Mouse (Mus musculus): ENCODE results near the gene Eya3.
A peak's percentile ranks its signal among the peaks of the same experiment; 100 is the strongest.
"Not testable (repeated sequence)": the region's sequence is repeated elsewhere in the genome, so short reads cannot be mapped to it uniquely, and the experiment has no call there.

Eya3 gene

DNA sequence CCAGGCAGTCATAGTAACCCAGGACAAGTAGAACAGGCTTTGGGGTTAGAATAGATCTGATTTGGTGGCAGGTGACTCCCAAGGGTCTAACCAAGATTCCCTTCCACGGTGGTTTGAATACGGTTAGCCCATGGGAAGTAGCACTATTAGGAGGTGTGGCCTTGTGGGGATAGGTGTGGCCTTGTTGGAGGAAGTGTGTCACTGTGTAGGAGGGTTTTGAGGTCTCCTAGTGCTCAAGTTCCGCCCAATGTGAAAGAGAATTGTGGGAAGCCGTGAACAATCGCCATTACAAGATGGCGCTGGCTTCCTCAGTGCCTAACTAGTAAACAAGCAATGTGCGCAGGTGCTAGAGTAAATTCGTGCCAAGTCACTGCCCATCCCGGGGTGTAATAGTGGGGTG, 98.4 kb downstream of the Eya3 start:
- DNase-seq (ENCODE audit: low read depth, low spot score): not testable (repeated sequence)

DNA sequence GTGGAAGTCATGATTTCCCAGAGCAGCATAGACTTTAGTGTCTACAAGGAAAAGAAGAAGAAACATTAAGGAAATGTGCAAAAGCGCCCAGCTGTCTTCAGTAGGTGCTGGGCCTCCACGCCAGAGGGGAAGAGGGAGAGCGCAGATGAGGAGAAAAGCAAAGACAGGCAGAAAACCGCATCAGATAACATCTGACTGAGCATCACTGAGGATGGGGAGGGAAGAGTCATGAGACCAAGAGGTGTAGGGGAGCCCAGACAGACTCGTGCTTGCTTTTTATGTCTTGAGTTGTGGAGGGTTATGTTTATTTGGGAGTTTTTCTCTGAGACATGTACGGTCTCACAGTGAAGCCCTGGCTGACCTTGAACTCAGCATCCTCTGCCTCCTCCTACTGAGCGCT, 102.7 kb downstream of the Eya3 start:
- no peak for DNase-seq (ENCODE audit: low read depth, low spot score)

DNA sequence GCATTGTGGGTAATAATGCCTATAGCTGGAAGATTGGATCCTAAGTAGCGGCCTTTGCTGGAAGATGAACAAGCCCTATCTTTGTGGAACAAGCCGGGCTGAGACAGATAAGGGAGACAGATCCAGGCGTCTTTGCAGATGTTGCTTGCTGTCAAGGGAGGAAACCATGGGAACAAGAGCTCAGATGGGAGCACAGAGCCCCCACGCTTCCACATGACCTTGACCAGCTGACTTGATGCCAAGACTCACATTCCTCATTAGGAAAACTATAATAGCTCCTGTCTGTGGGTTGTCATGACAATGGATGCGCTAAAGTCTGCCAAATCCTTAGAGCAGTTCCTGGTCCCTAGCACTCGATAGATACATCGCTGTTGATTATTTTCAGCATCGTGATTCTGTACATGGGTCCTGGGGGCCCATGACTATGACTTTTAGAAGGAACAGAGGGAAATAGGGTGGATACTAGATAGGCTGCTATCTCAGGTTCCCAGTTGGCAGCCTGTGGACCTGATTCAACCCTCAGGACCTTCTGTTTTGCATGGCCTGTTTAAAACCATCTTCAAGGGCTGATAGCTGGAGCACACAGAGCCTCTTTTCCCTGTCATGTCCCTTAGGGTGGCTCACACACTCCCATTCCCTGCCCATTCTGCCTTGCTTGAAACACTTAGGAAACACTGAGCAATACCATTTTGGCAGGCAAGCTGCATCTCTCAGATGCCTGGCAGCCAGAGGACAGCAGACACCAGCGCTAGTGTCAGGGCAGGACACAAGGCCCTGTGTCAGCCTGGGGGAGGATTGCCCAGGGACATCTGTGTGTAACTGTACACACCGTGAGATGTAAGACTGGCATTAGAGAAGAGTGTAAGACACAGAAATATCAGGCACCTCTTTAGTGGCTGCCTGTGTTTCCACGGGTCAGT, 105.5 kb downstream of the Eya3 start:
- peak; percentile 47 for DNase-seq (ENCODE audit: low read depth, low spot score)

DNA sequence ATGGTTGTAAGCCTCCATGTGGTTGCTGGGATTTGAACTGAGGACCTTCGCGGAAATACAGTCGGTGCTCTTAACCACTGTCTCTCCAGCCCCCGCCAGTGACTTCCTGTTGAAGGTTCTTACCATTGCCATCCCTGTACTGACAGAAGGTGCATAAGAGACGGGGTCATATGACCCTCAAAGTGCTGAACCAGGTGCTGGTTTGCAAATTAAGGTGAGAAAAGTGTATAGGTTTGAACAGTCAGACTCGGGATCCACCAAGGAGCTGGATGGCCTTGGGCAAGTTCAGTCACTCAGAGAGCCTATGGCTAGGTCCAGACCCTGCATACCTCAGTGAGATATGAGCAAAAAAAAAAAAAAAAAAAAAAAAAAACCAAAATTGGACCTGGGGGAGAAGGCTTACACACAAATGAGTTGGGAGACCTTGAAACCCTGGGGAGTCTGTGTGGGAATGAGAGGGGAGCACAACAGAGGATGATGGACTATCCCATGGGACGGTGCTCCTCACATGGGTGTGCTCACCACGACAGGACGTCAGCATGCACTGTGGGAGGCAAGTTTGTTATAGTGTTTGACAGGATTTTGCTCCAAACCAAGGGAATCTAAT, 108.2 kb downstream of the Eya3 start:
- DNase-seq (ENCODE audit: low read depth, low spot score): no peak

DNA sequence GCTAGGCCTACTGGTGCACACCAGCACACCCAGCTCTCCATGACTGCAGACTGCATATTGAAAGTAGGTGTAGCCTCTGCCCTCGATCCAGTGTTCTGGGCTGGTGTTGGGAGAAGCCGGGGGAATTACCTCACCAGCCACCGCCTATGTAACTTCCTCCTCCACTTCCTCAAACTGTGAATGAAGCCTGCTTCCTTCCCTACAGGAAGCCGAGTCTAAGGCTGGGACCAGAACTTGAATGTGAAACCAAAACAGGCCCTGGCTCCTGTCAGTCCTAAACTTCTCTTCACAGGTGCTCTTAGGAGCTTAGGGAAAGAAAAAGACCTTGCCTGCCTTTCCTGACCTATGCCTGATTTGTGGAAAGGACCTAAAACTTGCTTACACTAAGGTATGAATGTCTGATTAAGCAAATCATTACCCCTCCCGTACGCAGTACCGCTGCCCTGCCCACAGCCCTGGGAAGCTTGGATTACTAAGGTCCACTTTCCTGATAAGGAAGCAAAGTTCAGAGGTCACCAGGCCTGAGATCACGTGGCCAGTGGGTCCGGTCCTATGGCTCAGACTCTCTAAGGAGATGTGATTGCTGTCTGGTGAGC, 109.0 kb downstream of the Eya3 start:
- peak; percentile 37 for DNase-seq (ENCODE audit: low read depth, low spot score)

DNA sequence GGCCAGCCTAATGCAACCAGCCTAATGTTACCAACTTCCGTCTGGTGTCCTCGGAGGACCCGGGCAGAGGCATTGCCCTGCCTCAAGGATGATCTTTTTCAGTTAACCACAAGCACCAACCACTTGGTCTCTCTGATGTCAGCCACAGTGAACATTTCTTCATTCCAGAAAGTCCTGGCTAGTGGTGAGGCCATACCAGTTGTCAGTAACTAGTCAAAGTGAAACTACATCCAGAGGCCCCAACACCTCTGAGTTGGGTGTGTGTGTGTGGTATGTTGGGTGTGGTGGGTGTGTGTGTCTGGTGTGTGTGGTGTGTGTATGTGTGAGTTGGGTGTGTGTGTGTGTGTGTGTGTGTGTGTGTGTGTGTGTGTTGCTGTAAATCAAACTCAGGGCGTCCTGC, 110.0 kb downstream of the Eya3 start:
- DNase-seq (ENCODE audit: low read depth, low spot score): no peak

DNA sequence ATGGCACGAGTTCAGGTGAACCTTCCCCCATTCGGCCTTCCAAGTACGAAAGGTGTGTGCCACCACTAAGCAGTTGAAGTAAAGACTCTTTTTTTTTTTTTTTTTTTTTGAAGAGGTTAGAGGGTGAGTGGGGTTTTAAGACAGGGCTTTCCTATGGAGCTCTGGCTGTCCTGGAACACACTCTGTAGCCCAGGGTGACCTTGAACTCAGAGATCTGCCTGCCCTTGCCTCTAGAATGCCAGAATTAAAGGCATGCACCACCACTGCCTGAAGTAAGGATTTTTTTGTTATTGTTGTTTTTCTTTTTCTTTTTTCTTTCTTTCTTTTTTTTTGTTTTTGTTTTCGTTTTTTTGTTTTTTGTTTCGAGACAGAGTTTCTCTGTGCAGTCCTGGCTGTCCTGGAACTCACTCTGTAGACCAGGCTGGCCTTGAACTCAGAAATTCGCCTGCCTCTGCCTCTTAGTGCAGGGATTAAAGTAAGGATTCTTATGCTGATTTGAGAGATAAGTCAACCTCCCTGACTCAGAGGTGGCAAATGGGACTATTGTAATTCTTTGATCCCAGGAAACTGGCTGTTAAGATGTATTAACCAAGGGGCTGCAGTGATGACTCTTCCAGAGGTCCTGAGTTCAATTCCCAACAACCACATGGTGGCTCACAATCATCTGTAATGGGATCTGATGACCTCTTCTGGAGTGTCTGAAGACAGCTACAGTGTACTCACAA, 110.6 kb downstream of the Eya3 start:
- no peak for DNase-seq (ENCODE audit: low read depth, low spot score)

DNA sequence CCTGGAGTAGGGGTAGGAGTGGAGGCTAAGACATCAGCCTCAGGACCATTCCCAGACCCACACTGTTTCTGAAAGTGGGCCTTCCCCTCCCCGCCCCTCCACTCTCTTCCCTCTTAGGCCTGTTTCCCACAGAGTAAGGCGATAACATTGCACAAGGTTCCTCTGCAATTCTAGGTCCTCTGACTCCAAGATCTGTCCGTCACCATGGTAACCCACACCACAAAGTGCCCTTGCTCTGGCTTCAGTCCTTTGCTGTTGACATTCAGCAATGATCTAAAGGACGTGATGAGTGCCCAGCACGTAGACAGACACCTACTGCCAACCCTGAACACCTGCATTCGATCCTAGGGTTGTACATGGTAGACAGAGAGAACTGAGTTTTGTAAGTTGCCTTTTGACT, 114.2 kb downstream of the Eya3 start:
- no peak for DNase-seq (ENCODE audit: low read depth, low spot score)

DNA sequence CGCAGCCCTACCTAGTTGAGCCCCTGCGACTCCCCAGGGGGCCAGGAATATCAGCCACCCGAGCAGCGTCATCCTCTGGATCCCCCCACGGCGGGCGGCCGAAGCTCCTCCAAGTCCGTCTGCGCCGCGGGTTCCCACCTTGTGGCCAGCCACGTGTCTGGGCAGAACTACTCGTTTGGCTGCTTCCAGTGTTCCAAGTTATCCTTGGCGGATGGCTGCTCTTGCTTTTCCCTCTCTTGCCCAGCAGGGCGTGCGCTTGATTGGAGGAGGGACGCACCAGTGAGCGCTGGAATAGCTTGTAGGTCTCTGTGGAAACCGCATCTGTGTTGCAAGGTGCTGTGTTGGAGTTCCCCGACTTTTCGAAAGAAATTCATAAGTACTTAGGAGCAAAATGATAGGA, 118.2 kb downstream of the Eya3 start, which contains the start of gene Smpdl3b:
Smpdl3b (minus strand) TSS at position 279 of the 400 bp plus-strand sequence.
- peak; percentile 75 for DNase-seq (ENCODE audit: low read depth, low spot score)

DNA sequence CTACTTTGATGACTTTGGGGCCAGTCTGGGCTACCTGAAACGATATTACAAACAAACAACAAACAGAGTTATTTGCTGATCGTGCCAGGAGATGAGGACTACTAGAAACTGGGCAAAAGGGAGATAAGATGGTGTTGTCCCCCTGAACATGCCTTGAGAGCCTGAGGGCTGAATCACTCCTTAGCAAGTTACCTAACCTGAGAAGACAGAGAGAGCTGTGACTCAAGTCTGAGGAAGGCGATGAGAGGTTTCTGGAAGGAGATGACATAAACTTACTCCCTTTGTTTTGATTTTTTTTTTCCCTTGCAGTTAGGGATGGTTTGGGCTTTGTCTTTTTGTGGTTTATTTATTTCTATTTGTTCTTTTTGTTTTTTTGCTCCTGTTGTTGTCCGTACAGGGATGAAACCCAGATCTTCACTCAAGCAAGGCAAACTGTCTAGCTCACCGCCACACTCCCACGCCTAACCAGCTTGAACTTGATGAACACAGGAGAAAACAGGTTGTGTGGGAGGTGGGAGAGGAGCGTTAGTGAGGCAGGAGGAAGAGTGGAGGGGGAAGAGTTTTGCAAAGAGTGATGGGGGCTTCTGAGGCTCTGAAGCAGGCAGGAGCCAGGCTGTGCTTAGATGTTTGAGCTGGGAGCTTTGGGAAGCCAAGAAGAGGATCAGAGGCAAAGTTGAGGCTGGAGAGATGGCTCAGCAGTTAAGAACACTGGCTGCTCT, 119.0 kb downstream of the Eya3 start:
- DNase-seq (ENCODE audit: low read depth, low spot score): no peak

DNA sequence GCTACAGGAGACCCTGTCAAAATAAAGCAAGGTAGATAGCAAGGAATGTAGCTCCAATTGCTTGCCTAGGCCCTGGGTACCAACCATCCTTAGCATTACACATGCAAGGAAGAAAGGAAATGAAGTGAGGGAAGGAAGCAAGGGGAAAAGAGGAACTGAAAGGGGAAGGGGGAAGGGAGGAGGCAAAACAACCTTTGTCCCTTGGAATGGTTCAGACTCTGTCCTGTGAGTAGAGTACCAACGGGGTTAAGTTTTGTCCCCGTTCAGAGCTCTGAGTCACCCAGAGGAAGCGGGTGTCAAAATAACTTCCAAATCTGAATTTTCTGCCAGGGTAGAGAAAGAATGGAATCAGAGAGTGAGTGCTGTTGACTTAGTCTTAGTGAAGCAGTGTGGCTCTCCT, 121.5 kb downstream of the Eya3 start:
- DNase-seq (ENCODE audit: low read depth, low spot score): no peak

DNA sequence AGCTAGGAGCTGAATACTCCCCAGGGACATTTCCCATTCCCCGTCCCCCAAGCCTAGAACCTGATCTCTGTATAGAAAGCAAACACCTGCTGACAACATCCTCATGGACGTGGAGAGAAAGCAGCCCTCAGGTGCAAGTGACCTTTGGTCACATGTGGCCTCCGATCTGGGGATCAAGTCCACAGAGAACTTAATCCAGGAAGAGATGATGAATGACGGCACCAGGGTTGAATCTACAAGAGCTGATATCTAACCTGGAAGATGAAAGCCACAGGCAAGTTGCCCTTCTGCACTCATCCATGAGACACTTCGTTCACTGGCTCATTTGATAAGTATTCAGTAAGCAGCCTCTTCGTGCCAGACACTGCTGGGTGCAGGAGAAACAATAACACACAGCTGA, 123.8 kb downstream of the Eya3 start:
- no peak for DNase-seq (ENCODE audit: low read depth, low spot score)

DNA sequence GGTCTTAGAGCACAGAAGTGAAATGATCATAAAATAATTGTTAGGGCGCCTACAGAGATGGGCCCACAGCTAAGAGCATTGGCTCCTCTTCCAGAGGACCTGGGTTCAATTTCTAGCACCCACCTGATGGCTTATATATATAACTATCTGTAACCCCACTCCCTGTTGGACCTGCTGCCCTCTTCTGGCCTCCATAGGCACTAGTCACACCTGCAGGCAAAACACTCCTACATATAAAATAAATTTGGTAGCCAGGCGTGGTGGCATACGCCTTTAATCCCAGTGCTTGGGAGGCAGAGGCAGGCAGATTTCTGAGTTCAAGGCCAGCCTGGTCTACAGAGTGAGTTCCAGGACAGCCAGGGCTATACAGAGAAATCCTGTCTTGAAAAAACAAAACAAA, 124.3 kb downstream of the Eya3 start:
- not testable (repeated sequence) for DNase-seq (ENCODE audit: low read depth, low spot score)

DNA sequence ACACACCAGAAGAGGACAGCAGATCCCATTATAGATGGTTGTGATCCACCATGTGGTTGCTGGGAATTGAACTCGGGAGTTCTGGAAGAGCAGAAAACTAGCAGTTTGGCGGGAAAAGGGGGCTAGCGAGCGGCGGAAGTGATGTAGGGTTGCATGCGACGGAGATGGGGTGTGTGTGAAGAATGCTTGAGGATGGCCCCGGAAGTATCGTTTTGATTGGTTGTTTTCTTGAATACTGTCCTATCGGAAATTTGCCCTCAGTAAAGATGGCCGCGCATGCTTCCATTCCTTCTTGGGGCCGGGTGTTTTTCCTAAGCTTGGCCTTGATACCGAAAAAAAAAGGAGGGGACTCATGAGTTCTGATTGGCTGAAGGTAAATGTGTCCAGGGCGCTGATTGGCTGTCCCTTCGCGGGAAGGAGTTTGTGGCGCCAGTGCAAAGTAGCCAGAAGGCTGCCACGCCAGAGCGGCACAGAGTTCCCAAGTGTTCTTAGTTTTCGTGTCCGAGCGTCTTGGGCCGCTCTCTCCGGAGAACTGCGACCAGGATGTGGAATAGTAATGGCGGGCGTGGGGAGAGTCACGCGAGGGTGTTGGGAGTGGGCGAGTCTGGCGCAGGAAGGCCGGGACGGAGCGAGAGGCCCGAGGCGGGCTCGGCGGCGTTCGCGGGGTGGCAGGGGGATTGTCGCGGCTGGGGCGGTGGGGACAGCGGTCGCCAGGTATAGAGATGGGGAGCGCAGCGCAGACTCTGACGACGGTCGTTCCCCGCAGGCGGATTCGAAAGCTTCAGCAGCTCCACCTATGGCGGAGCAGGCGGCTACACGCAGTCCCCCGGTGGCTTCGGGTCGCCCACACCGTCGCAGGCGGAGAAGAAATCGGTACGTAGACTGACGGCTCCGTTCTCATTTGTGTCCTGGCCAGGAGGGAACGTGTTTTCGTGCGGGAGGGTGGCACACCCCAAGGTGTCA, 129.4 kb downstream of the Eya3 start, which contains the start of gene Rpa2:
Rpa2 (plus strand) TSS at position 419 of the 963 bp plus-strand sequence.
- peak; percentile 99 for DNase-seq (ENCODE audit: low read depth, low spot score)

DNA sequence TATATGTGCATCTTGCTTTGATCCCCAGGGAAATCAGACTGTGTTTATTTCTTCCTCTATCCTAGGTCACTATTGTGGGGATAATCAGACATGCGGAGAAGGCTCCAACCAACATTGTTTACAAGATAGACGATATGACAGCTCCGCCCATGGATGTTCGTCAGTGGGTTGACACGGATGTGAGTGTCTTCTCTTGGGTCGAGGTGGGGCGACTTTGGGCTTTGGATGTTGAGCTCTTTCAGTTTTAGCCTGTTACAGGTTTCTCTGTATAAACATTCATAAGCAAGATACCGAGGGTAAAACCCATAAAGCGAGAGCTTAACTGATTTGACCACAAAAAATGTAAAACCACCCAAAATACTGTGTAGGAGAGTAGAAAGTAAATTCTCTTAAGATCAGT, 133.0 kb downstream of the Eya3 start:
- no peak for DNase-seq (ENCODE audit: low read depth, low spot score)

Measured in skeletal muscle tissue, adult 2 months (tissue).